Mouse (Mus musculus): ENCODE results near the gene Foxd2. TPM values are rescaled to one million over a fixed set of nuclear protein-coding genes. Genes with fewer than 3 reads are reported as not detected.

Foxd2 gene
- polyA plus RNA-seq, 1 experiment = 0.65 TPM

DNA sequence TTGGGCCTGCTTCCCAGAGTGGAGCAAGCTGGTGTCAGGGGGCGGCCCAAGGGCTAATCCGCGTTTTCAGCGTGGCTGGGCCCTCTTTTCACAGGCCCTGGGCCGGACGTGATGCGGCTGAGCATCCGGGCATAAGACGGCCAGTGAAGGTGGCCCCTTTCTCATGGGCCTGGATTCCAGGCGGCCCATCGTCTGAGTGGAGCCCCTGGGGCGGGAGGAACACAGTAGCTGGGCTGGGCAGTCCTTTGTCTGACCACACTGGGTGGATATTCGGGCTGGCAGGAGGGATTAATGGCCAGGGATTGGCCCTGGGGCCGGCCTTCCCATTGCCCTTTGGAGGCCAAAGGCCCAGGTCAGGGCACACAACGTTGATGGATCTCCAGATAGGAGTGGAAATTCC, 20.5 kb upstream of the Foxd2 start:
- Histone ChIP-seq H3K79me2 (ENCODE audit: control insufficient read depth, insufficient read depth) (no peaks in the 10 kb centered on the region), H3ac (ENCODE audit: control insufficient read depth, insufficient read length) (no peak overlapping the region), H3K4me3 (no peak overlapping the region), H3K36me3 (ENCODE audit: control insufficient read depth, insufficient read depth) (no peaks in the 10 kb centered on the region), H3K27me3 (ENCODE audit: control insufficient read depth, insufficient read depth, insufficient read length) (peaks cover 46% of the 10 kb centered on the region), H3K4me2 (ENCODE audit: low read depth) (no peak overlapping the region)
- TF ChIP-seq USF1 (IDR thresholded peaks at IDR 0.05; ENCODE audit: low read depth) (no peak), MYOD1 (IDR thresholded peaks at IDR 0.05; ENCODE audit: control insufficient read depth in 1 of 3, insufficient read length in 2 of 3, low read depth in 2 of 3) (no peak), REST (IDR thresholded peaks at IDR 0.05; ENCODE audit: insufficient read depth, insufficient read length) (no peak), POLR2AphosphoS2 (IDR thresholded peaks at IDR 0.05; ENCODE audit: insufficient read length, low read depth) (no peak), MYOG (IDR thresholded peaks at IDR 0.05; ENCODE audit: control insufficient read depth in 1 of 3, insufficient read depth in 1 of 3, insufficient read length in 2 of 3, low read depth in 2 of 3) (no peak), MAX (IDR thresholded peaks at IDR 0.05; ENCODE audit: low read depth) (no peak), TCF3 (IDR thresholded peaks at IDR 0.05; ENCODE audit: insufficient read length, low read depth) (no peak), E2F4 (IDR thresholded peaks at IDR 0.05; ENCODE audit: insufficient read depth) (no peak), POLR2A (IDR thresholded peaks at IDR 0.05; ENCODE audit: insufficient read length, low read depth) (no peak), CEBPB (IDR thresholded peaks at IDR 0.05; ENCODE audit: insufficient read depth, poor library complexity, severe bottlenecking) (no peak), SRF (IDR thresholded peaks at IDR 0.05; ENCODE audit: control insufficient read depth, insufficient read length, low read depth) (no peak), TCF12 (IDR thresholded peaks at IDR 0.05; ENCODE audit: insufficient read depth, poor library complexity, severe bottlenecking) (no peak)

DNA sequence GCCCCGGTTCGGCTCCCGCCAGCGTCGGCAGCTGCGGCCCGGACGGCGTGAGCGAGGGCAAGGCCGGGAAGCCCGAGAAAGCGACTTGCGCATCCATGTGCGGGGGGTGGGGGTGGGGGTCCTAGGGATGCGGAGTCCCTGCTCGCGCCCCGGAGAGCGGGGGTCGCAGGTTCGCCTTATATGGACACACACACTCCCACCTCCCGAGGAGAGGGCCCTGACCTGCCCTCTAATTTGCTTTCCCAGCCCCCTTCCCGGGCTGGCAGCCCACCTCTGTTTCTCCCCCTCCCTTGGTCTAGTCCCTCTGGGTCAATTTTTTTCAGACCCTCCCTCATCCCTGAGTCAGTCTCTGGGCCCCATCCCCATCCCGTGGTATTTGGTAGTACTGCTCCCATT, 17.2 kb upstream of the Foxd2 start, which contains the start of gene Foxe3:
Gene Foxe3, minus strand, starts transcription at position 97 of the 396 bp plus-strand sequence.
- Histone ChIP-seq H3ac (ENCODE audit: control insufficient read depth, insufficient read length) (no peak within 1 kb of the TSS), H3K79me2 (ENCODE audit: control insufficient read depth, insufficient read depth) (no peaks in the 10 kb centered on the region), H3K4me2 (ENCODE audit: low read depth) (peak within 1 kb of the TSS; percentile 45), H3K36me3 (ENCODE audit: control insufficient read depth, insufficient read depth) (no peaks in the 10 kb centered on the region), H3K27me3 (ENCODE audit: control insufficient read depth, insufficient read depth, insufficient read length) (peaks cover 46% of the 10 kb centered on the region), H3K4me3 (no peak within 1 kb of the TSS)
- TF ChIP-seq POLR2AphosphoS2 (IDR thresholded peaks at IDR 0.05; ENCODE audit: insufficient read length, low read depth) (no peak), USF1 (IDR thresholded peaks at IDR 0.05; ENCODE audit: low read depth) (no peak), SRF (IDR thresholded peaks at IDR 0.05; ENCODE audit: control insufficient read depth, insufficient read length, low read depth) (no peak), POLR2A (IDR thresholded peaks at IDR 0.05; ENCODE audit: insufficient read length, low read depth) (no peak), REST (IDR thresholded peaks at IDR 0.05; ENCODE audit: insufficient read depth, insufficient read length) (no peak), CEBPB (IDR thresholded peaks at IDR 0.05; ENCODE audit: insufficient read depth, poor library complexity, severe bottlenecking) (no peak), TCF12 (IDR thresholded peaks at IDR 0.05; ENCODE audit: insufficient read depth, poor library complexity, severe bottlenecking) (no peak), TCF3 (IDR thresholded peaks at IDR 0.05; ENCODE audit: insufficient read length, low read depth) (no peak), MYOD1 (IDR thresholded peaks at IDR 0.05; ENCODE audit: control insufficient read depth in 1 of 3, insufficient read length in 2 of 3, low read depth in 2 of 3) (no peak), MYOG (IDR thresholded peaks at IDR 0.05; ENCODE audit: control insufficient read depth in 1 of 3, insufficient read depth in 1 of 3, insufficient read length in 2 of 3, low read depth in 2 of 3) (no peak), E2F4 (IDR thresholded peaks at IDR 0.05; ENCODE audit: insufficient read depth) (no peak), MAX (IDR thresholded peaks at IDR 0.05; ENCODE audit: low read depth) (no peak)

DNA sequence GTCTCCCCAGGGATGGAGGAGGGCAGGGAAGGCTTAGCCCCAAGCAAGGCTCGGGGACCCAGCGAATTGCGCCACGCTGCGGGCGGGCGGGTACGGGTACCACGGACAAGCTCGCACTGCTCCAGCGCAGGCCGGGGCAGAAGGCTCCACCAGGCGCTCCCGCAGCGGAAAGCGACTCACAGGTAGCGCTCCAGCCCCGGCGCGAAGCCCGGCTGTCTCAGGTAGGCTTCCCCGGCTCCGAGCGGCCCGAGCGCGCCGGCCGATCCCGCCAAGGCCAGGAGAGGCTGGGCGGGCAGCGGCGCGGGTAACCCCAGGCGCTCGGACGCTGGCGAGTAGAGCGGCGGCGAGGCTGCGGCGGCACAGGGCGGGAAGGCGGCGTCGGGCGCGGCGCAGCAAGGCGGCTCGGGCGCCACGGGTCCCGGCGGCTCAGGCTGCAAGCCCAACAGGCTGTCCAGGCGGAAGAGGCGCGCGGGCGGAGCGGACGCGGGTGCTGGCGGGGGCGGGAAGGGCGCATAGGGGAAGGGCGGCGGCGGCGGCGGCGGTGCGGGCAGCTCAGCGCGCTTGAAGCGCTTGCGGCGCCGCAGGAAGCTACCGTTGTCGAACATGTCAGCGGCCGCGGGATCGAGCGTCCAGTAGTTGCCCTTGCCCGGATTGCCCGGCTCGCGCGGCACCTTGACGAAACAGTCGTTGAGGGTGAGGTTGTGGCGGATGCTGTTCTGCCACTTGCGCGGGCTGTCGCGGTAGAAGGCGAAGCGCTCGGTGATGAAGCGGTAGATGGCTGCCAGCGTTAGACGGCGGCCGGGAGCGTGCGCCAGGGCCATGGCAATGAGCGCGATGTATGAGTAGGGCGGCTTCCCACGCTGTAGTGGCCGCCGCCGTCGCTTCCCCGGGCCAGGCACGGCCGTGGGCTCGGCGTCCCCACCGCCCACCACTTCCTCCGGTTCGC, 16.6 kb upstream of the Foxd2 start:
- Histone ChIP-seq H3K27me3 (ENCODE audit: control insufficient read depth, insufficient read depth, insufficient read length) (peaks cover 46% of the 10 kb centered on the region), H3K4me3 (no peak overlapping the region)

DNA sequence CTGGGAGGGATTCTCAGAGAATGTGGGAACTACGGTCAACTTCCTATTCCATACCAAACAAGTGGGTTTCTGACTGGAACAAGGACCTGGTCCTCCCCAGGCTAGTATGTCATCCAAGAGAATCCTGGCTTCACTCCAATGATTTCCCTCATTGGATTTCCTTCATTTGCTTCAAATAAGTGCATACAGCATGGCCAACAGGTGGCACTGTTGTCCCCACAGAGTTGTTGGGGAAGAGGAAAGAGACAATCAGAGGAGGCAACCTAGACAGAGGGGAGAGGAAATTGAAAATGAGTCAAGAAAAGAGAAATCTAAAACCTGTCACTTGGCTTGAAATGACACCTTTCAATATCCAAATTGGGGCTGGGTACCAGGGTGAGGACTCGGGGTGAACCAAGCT, 8.4 kb upstream of the Foxd2 start:
- Histone ChIP-seq H3K4me3 (no peak overlapping the region), H3K27me3 (ENCODE audit: control insufficient read depth, insufficient read depth, insufficient read length) (no peaks in the 10 kb centered on the region), H3K36me3 (ENCODE audit: control insufficient read depth, insufficient read depth) (no peaks in the 10 kb centered on the region), H3ac (ENCODE audit: control insufficient read depth, insufficient read length) (no peak overlapping the region), H3K79me2 (ENCODE audit: control insufficient read depth, insufficient read depth) (no peaks in the 10 kb centered on the region), H3K4me2 (ENCODE audit: low read depth) (no peak overlapping the region)
- TF ChIP-seq POLR2AphosphoS2 (IDR thresholded peaks at IDR 0.05; ENCODE audit: insufficient read length, low read depth) (no peak), REST (IDR thresholded peaks at IDR 0.05; ENCODE audit: insufficient read depth, insufficient read length) (no peak), MYOD1 (IDR thresholded peaks at IDR 0.05; ENCODE audit: control insufficient read depth in 1 of 3, insufficient read length in 2 of 3, low read depth in 2 of 3) (no peak), TCF3 (IDR thresholded peaks at IDR 0.05; ENCODE audit: insufficient read length, low read depth) (no peak), TCF12 (IDR thresholded peaks at IDR 0.05; ENCODE audit: insufficient read depth, poor library complexity, severe bottlenecking) (no peak), MYOG (IDR thresholded peaks at IDR 0.05; ENCODE audit: control insufficient read depth in 1 of 3, insufficient read depth in 1 of 3, insufficient read length in 2 of 3, low read depth in 2 of 3) (no peak), SRF (IDR thresholded peaks at IDR 0.05; ENCODE audit: control insufficient read depth, insufficient read length, low read depth) (no peak), MAX (IDR thresholded peaks at IDR 0.05; ENCODE audit: low read depth) (no peak), E2F4 (IDR thresholded peaks at IDR 0.05; ENCODE audit: insufficient read depth) (no peak)

More for the DNA sequence above, 16.6 kb upstream of the Foxd2 start:
- TF ChIP-seq MAX (IDR thresholded peaks at IDR 0.05; ENCODE audit: low read depth) (no peak), POLR2AphosphoS2 (IDR thresholded peaks at IDR 0.05; ENCODE audit: insufficient read length, low read depth) (no peak), MYOG (IDR thresholded peaks at IDR 0.05; ENCODE audit: control insufficient read depth in 1 of 3, insufficient read depth in 1 of 3, insufficient read length in 2 of 3, low read depth in 2 of 3) (no peak), CEBPB (IDR thresholded peaks at IDR 0.05; ENCODE audit: insufficient read depth, poor library complexity, severe bottlenecking) (no peak), TCF12 (IDR thresholded peaks at IDR 0.05; ENCODE audit: insufficient read depth, poor library complexity, severe bottlenecking) (no peak), POLR2A (IDR thresholded peaks at IDR 0.05; ENCODE audit: insufficient read length, low read depth) (no peak), REST (IDR thresholded peaks at IDR 0.05; ENCODE audit: insufficient read depth, insufficient read length) (no peak), E2F4 (IDR thresholded peaks at IDR 0.05; ENCODE audit: insufficient read depth) (no peak), MYOD1 (IDR thresholded peaks at IDR 0.05; ENCODE audit: control insufficient read depth in 1 of 3, insufficient read length in 2 of 3, low read depth in 2 of 3) (no peak), SRF (IDR thresholded peaks at IDR 0.05; ENCODE audit: control insufficient read depth, insufficient read length, low read depth) (no peak), TCF3 (IDR thresholded peaks at IDR 0.05; ENCODE audit: insufficient read length, low read depth) (no peak), USF1 (IDR thresholded peaks at IDR 0.05; ENCODE audit: low read depth) (no peak)
- Histone ChIP-seq H3ac (ENCODE audit: control insufficient read depth, insufficient read length) (no peak overlapping the region), H3K36me3 (ENCODE audit: control insufficient read depth, insufficient read depth) (no peaks in the 10 kb centered on the region), H3K79me2 (ENCODE audit: control insufficient read depth, insufficient read depth) (no peaks in the 10 kb centered on the region), H3K4me2 (ENCODE audit: low read depth) (peak overlapping the region; percentile 45)

All from myocyte (in vitro differentiated cells).